Mouse (Mus musculus) stomach, embryonic 15.5 days (tissue): ENCODE measurements around the gene Ndufa13. TPM values are rescaled to one million over a fixed set of nuclear protein-coding genes. Genes with fewer than 3 reads are reported as not detected.

Experiments
- ATAC-seq: fragments of 200-750 bp; cut with Nextera tagmentation; 2 replicates; pipeline ENCODE4 v1.8.0; 2017; ENCODE audit warnings: low read depth, moderate number of reproducible peaks, moderate TSS enrichment; ENCODE audit not compliant: insufficient read depth, low FRiP score
- H3K27ac ChIP-seq: fragments of 300-500 bp; sonication (generic); 2 replicates; pipeline ENCODE4 v1.5.1; 2015; ENCODE audit warnings: mild to moderate bottlenecking, inconsistent platforms
- H3K27me3 ChIP-seq: fragments of 300-500 bp; sonication (generic); replicated peaks from 2 replicates; pipeline ENCODE4 v1.6.1; 2015; ENCODE audit warnings: inconsistent platforms
- H3K36me3 ChIP-seq: fragments of 300-500 bp; sonication (generic); 2 replicates; pipeline ENCODE4 v1.6.1; 2015; ENCODE audit warnings: inconsistent platforms
- H3K4me1 ChIP-seq: fragments of 300-500 bp; sonication (generic); 2 replicates; pipeline ENCODE4 v1.6.1; 2015; ENCODE audit warnings: inconsistent platforms
- H3K4me2 ChIP-seq: fragments of 300-500 bp; sonication (generic); 2 replicates; pipeline ENCODE4 v1.6.1; 2015; ENCODE audit warnings: mild to moderate bottlenecking, inconsistent platforms
- H3K4me3 ChIP-seq: fragments of 300-500 bp; sonication (generic); replicated peaks from 2 replicates; pipeline ENCODE4 v1.5.1; 2015; ENCODE audit warnings: inconsistent platforms
- H3K9ac ChIP-seq: fragments of 300-500 bp; sonication (generic); 2 replicates; pipeline ENCODE4 v1.6.1; 2015; ENCODE audit warnings: inconsistent platforms
- H3K9me3 ChIP-seq: fragments of 300-500 bp; sonication (generic); 2 replicates; pipeline ENCODE4 v1.6.1; 2016; ENCODE audit warnings: inconsistent platforms
- WGBS: fragments of 180-500 bp; shearing (Covaris S2); methylation state at CpG from one replicate; pipeline ENCODE4 v1.1.7; 2015; 5-methylcytosine and 5-hydroxymethylcytosine counted together
- polyA plus RNA-seq: library from polyadenylated mRNA; unstranded; fragments of >200 nt; fragmentation: Nextera tagmentation; extraction: Ambion mirVana; gene quantifications from 2 replicates; pipeline ENCODE4 v1.2.1, GENCODE M21; 2015

Gene Ndufa13
- polyA plus RNA-seq, 1 experiment from 2014 or later: 183 TPM

GRCm38 (mm10) chr8:69876097-69876496, 26.3 kb downstream of the Ndufa13 start:
- Histone ChIP-seq H3K9me3 (no peaks in the 10 kb centered on the region), H3K27me3 (peaks cover 28% of the 10 kb centered on the region), H3K4me2 (no peak overlapping the region), H3K4me1 (peaks cover 4% of the 10 kb centered on the region; the same call in 1 of the 2 replicates), H3K36me3 (no peaks in the 10 kb centered on the region), H3K4me3 (no peak overlapping the region), H3K27ac (no peak overlapping the region), H3K9ac (no peak overlapping the region)
- no peak for ATAC-seq
- 41% methylated on average over 10 of the region's 10 CpGs for WGBS

- Histone ChIP-seq H3K27ac (no peak overlapping the region), H3K36me3 (no peaks in the 10 kb centered on the region), H3K27me3 (peaks cover 14% of the 10 kb centered on the region), H3K4me3 (no peak overlapping the region), H3K9me3 (no peaks in the 10 kb centered on the region), H3K4me1 (no peaks in the 10 kb centered on the region), H3K4me2 (no peak overlapping the region), H3K9ac (no peak overlapping the region)
- WGBS: 79% methylated on average over 13 of the region's 13 CpGs
- no peak for ATAC-seq
Measured at GRCm38 (mm10) chr8:69874654-69875053, 27.7 kb downstream of the Ndufa13 start.

GRCm38 (mm10) chr8:69874155-69874554, 28.2 kb downstream of the Ndufa13 start:
- no peak overlapping the region for H3K27ac ChIP-seq
- no peaks in the 10 kb centered on the region for H3K36me3 ChIP-seq
- H3K4me3 ChIP-seq: no peak overlapping the region
- WGBS: 10% methylated on average over 9 of the region's 9 CpGs
- H3K4me2 ChIP-seq: no peak overlapping the region
- peaks cover 9% of the 10 kb centered on the region; the same call in 1 of the 2 replicates for H3K27me3 ChIP-seq
- no peak for ATAC-seq
- no peaks in the 10 kb centered on the region for H3K4me1 ChIP-seq
- no peaks in the 10 kb centered on the region for H3K9me3 ChIP-seq
- H3K9ac ChIP-seq: no peak overlapping the region

- H3K9me3 ChIP-seq: no peaks in the 10 kb centered on the region
- H3K4me1 ChIP-seq: no peaks in the 10 kb centered on the region
- no peak for ATAC-seq
- WGBS: 78% methylated on average over 6 of the region's 6 CpGs
- no peak overlapping the region for H3K9ac ChIP-seq
- H3K27ac ChIP-seq: no peak overlapping the region
- H3K4me3 ChIP-seq: no peak overlapping the region
- no peaks in the 10 kb centered on the region for H3K27me3 ChIP-seq
- H3K36me3 ChIP-seq: no peaks in the 10 kb centered on the region
- H3K4me2 ChIP-seq: no peak overlapping the region
Measured at GRCm38 (mm10) chr8:69870907-69871306, 31.5 kb downstream of the Ndufa13 start.

- 78% methylated on average over 11 of the region's 11 CpGs for WGBS
- no peaks in the 10 kb centered on the region for H3K27me3 ChIP-seq
- H3K9ac ChIP-seq: no peak overlapping the region
- H3K36me3 ChIP-seq: no peaks in the 10 kb centered on the region
- H3K4me2 ChIP-seq: no peak overlapping the region
- ATAC-seq: no peak
- no peak overlapping the region for H3K4me3 ChIP-seq
- H3K27ac ChIP-seq: no peak overlapping the region
- no peaks in the 10 kb centered on the region for H3K4me1 ChIP-seq
- H3K9me3 ChIP-seq: no peaks in the 10 kb centered on the region
Measured at GRCm38 (mm10) chr8:69870003-69870765, 32.2 kb downstream of the Ndufa13 start.

- Histone ChIP-seq H3K4me1 (no peaks in the 10 kb centered on the region), H3K9ac (no peak overlapping the region), H3K36me3 (no peaks in the 10 kb centered on the region), H3K4me3 (no peak overlapping the region), H3K27ac (no peak overlapping the region), H3K27me3 (no peaks in the 10 kb centered on the region), H3K9me3 (no peaks in the 10 kb centered on the region), H3K4me2 (no peak overlapping the region)
- no peak for ATAC-seq
- WGBS: 73% methylated on average over 5 of the region's 5 CpGs
Measured at GRCm38 (mm10) chr8:69867696-69868326, 34.5 kb downstream of the Ndufa13 start.

- Histone ChIP-seq H3K4me2 (no peak overlapping the region), H3K9ac (no peak overlapping the region), H3K27me3 (no peaks in the 10 kb centered on the region), H3K36me3 (no peaks in the 10 kb centered on the region), H3K27ac (no peak overlapping the region), H3K4me3 (no peak overlapping the region), H3K4me1 (no peaks in the 10 kb centered on the region), H3K9me3 (no peaks in the 10 kb centered on the region)
- WGBS: 70% methylated on average over 5 of the region's 5 CpGs
- ATAC-seq: no peak
Measured at GRCm38 (mm10) chr8:69864180-69864579, 38.2 kb downstream of the Ndufa13 start.

- no peak; the same call in 1 of the 2 replicates for ATAC-seq
- Histone ChIP-seq H3K27me3 (no peaks in the 10 kb centered on the region), H3K4me2 (no peak overlapping the region), H3K9me3 (no peaks in the 10 kb centered on the region), H3K4me3 (no peak overlapping the region), H3K4me1 (no peaks in the 10 kb centered on the region), H3K36me3 (no peaks in the 10 kb centered on the region), H3K9ac (no peak overlapping the region), H3K27ac (no peak overlapping the region)
- WGBS: 70% methylated on average over 5 of the region's 5 CpGs
Measured at GRCm38 (mm10) chr8:69863387-69864020, 38.9 kb downstream of the Ndufa13 start.

GRCm38 (mm10) chr8:69861251-69861650, 41.1 kb downstream of the Ndufa13 start:
- Histone ChIP-seq H3K9ac (no peak overlapping the region), H3K4me1 (no peaks in the 10 kb centered on the region), H3K4me2 (no peak overlapping the region), H3K9me3 (no peaks in the 10 kb centered on the region), H3K27me3 (no peaks in the 10 kb centered on the region), H3K36me3 (no peaks in the 10 kb centered on the region), H3K27ac (no peak overlapping the region), H3K4me3 (no peak overlapping the region)
- 53% methylated on average over 2 of the region's 2 CpGs for WGBS
- no peak for ATAC-seq

- Histone ChIP-seq H3K4me1 (no peaks in the 10 kb centered on the region), H3K27me3 (no peaks in the 10 kb centered on the region), H3K4me2 (no peak overlapping the region), H3K4me3 (no peak overlapping the region), H3K36me3 (no peaks in the 10 kb centered on the region), H3K9me3 (no peaks in the 10 kb centered on the region), H3K27ac (no peak overlapping the region), H3K9ac (no peak overlapping the region)
- 60% methylated on average over 4 of the region's 4 CpGs for WGBS
- no peak for ATAC-seq
Measured at GRCm38 (mm10) chr8:69860807-69861206, 41.6 kb downstream of the Ndufa13 start.

GRCm38 (mm10) chr8:69853869-69854268, 48.5 kb downstream of the Ndufa13 start:
- ATAC-seq: no peak
- Histone ChIP-seq H3K9me3 (no peaks in the 10 kb centered on the region), H3K36me3 (no peaks in the 10 kb centered on the region), H3K4me3 (no peak overlapping the region), H3K27ac (no peak overlapping the region), H3K9ac (no peak overlapping the region), H3K4me1 (no peaks in the 10 kb centered on the region), H3K27me3 (no peaks in the 10 kb centered on the region), H3K4me2 (no peak overlapping the region)
- WGBS: 89% methylated on average over 10 of the region's 10 CpGs

- WGBS: 75% methylated on average over 7 of the region's 7 CpGs
Measured at GRCm38 (mm10) chr8:69850926-69851506, 51.3 kb downstream of the Ndufa13 start.

More at GRCm38 (mm10) chr8:69850926-69851506, 51.3 kb downstream of the Ndufa13 start:
- no peaks in the 10 kb centered on the region for H3K36me3 ChIP-seq
- no peak overlapping the region for H3K27ac ChIP-seq
- no peak overlapping the region for H3K4me3 ChIP-seq
- H3K9me3 ChIP-seq: no peaks in the 10 kb centered on the region
- no peaks in the 10 kb centered on the region for H3K4me1 ChIP-seq
- H3K4me2 ChIP-seq: no peak overlapping the region
- H3K9ac ChIP-seq: no peak overlapping the region
- no peaks in the 10 kb centered on the region for H3K27me3 ChIP-seq
- no peak for ATAC-seq
